Mouse (Mus musculus) G1E (cell line): ENCODE data around the gene 2010111I01Rik.

Experiments used
- CTCF ChIP-seq: IDR thresholded peaks from 2 replicates; pipeline ENCODE4 v1.5.1; 2012; ENCODE audit warnings: low read depth, low read length, inconsistent platforms, mixed read lengths
- GATA1 ChIP-seq: IDR thresholded peaks from 2 replicates; pipeline ENCODE4 v1.6.1; 2012; ENCODE audit warnings: borderline replicate concordance, low read length, inconsistent platforms, mixed read lengths
- GATA2 ChIP-seq: IDR thresholded peaks from 2 replicates; pipeline ENCODE4 v1.6.1; 2012; ENCODE audit warnings: low read depth, low read length, inconsistent platforms, borderline replicate concordance
- TAL1 ChIP-seq: conservative IDR thresholded peaks from 2 replicates; pipeline ENCODE4 v1.6.1; 2012; ENCODE audit warnings: low read depth, low read length, inconsistent platforms, mixed read lengths

GRCm38 (mm10) chr13:63073911-63074675, 109.4 kb downstream of the 2010111I01Rik start:
- TF ChIP-seq CTCF (no peak), TAL1 (no peak), GATA1 (no peak), GATA2 (no peak)
